Mouse (Mus musculus) heart, embryonic 16.5 days (tissue): ENCODE results near the gene Foxo3. TPM values are rescaled to one million over a fixed set of nuclear protein-coding genes. Genes with fewer than 3 reads are reported as not detected.

Source experiments
- ATAC-seq: fragments of 200-750 bp; cut with Nextera tagmentation; replicated peaks from 2 replicates; pipeline ENCODE4 v1.8.0; 2017; ENCODE audit warnings: moderate number of reproducible peaks; ENCODE audit not compliant: insufficient read depth, low FRiP score; ENCODE audit errors: extremely low read depth
- H3K27ac ChIP-seq: fragments of 300-500 bp; sonication (generic); 2 replicates; pipeline ENCODE4 v1.5.1; 2014; ENCODE audit warnings: mild to moderate bottlenecking, low read length, control low read depth, moderate library complexity
- H3K27me3 ChIP-seq: fragments of 300-500 bp; sonication (generic); 2 replicates; pipeline ENCODE4 v1.6.1; 2014; ENCODE audit warnings: low read length, mixed read lengths; ENCODE audit not compliant: control insufficient read depth, insufficient read depth
- H3K36me3 ChIP-seq: fragments of 300-500 bp; sonication (generic); 2 replicates; pipeline ENCODE4 v1.6.1; 2014; ENCODE audit not compliant: control insufficient read depth, insufficient read depth
- H3K4me1 ChIP-seq: fragments of 300-500 bp; sonication (generic); 2 replicates; pipeline ENCODE4 v1.6.1; 2014; ENCODE audit warnings: low read length, mixed read lengths; ENCODE audit not compliant: control insufficient read depth, insufficient read depth
- H3K4me2 ChIP-seq: fragments of 300-500 bp; sonication (generic); 2 replicates; pipeline ENCODE4 v1.6.1; 2014; ENCODE audit warnings: low read depth, mild to moderate bottlenecking, control low read depth, low read length
- H3K4me3 ChIP-seq: fragments of 300-500 bp; sonication (generic); 2 replicates; pipeline ENCODE4 v1.5.1; 2014; ENCODE audit warnings: mild to moderate bottlenecking, control low read depth, low read length
- H3K9ac ChIP-seq: fragments of 300-500 bp; sonication (generic); 2 replicates; pipeline ENCODE4 v1.6.1; 2014; ENCODE audit warnings: low read length, control low read depth
- H3K9me3 ChIP-seq: fragments of 300-500 bp; sonication (generic); replicated peaks from 2 replicates; pipeline ENCODE4 v1.6.1; 2016; ENCODE audit warnings: low read length; ENCODE audit not compliant: control insufficient read depth
- WGBS: fragments of 180-500 bp; shearing (Covaris S2); extraction: QIAGEN DNeasy Blood & Tissue Kit; methylation state at CpG from one replicate; pipeline ENCODE4 v1.1.7; 2014; 5-methylcytosine and 5-hydroxymethylcytosine counted together
- polyA plus RNA-seq: library from polyadenylated mRNA; unstranded; fragments of >200 nt; fragmentation: Nextera tagmentation; extraction: Ambion mirVana; gene quantifications from 2 replicates; pipeline ENCODE4 v1.2.1, GENCODE M21; 2015

Gene Foxo3
- polyA plus RNA-seq, 1 experiment from 2014 or later = 5.5 TPM

GRCm38 (mm10) chr10:42262061-42262460 is 14.5 kb downstream of the Foxo3 start:
- no peaks in the 10 kb centered on the region for H3K9me3 ChIP-seq
- H3K27ac ChIP-seq = 0 out of 2 replicates have a peak overlapping the region, but pooled peaks have one; percentile 12
- H3K4me3 ChIP-seq = no peak overlapping the region
- H3K4me2 ChIP-seq = no peak overlapping the region
- peaks cover 10% of the 10 kb centered on the region for H3K36me3 ChIP-seq
- WGBS = 60% methylated on average over 3 of the region's 3 CpGs
- H3K27me3 ChIP-seq = no peaks in the 10 kb centered on the region
- H3K9ac ChIP-seq = no peak overlapping the region
- peaks cover 14% of the 10 kb centered on the region for H3K4me1 ChIP-seq
- no peak for ATAC-seq

GRCm38 (mm10) chr10:42261103-42261502 is 15.5 kb downstream of the Foxo3 start:
- peaks cover 7% of the 10 kb centered on the region for H3K36me3 ChIP-seq
- H3K9ac ChIP-seq = no peak overlapping the region
- no peak for ATAC-seq
- H3K27me3 ChIP-seq = no peaks in the 10 kb centered on the region
- H3K4me2 ChIP-seq = no peak overlapping the region
- H3K4me1 ChIP-seq = peaks cover 14% of the 10 kb centered on the region
- H3K27ac ChIP-seq = no peak overlapping the region
- 82% methylated on average over 8 of the region's 8 CpGs for WGBS
- H3K4me3 ChIP-seq = no peak overlapping the region
- no peaks in the 10 kb centered on the region for H3K9me3 ChIP-seq

DNA sequence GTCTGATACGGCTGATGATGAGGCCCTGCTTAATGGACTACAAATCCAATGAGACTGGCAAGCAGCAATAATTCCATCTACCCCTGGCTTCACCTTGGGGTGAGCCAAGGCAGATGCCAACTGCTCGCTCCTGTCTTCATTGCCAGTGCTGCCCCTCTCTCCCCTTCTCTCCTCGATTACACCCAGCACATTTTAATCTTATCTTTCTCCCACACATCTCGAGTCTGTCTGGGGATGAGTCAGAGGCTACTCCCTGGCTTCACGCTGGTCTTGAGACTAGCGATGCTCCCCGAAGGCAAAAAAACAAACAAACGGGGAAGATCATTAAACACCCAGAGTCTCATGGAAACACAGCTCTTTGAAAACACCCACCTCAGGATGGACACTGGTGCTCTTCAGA is 16.0 kb downstream of the Foxo3 start:
- peaks cover 1% of the 10 kb centered on the region for H3K36me3 ChIP-seq
- no peaks in the 10 kb centered on the region for H3K27me3 ChIP-seq
- no peaks in the 10 kb centered on the region for H3K9me3 ChIP-seq
- no peak overlapping the region for H3K4me3 ChIP-seq
- H3K4me1 ChIP-seq = peaks cover 14% of the 10 kb centered on the region
- 39% methylated on average over 8 of the region's 8 CpGs for WGBS
- H3K9ac ChIP-seq = no peak overlapping the region
- no peak overlapping the region for H3K4me2 ChIP-seq
- ATAC-seq = no peak
- H3K27ac ChIP-seq = no peak overlapping the region

- Histone ChIP-seq H3K4me2 (no peak overlapping the region), H3K27me3 (no peaks in the 10 kb centered on the region), H3K9ac (no peak overlapping the region), H3K4me3 (no peak overlapping the region), H3K36me3 (no peaks in the 10 kb centered on the region; the same call in 1 of the 2 replicates), H3K27ac (no peak overlapping the region), H3K9me3 (no peaks in the 10 kb centered on the region), H3K4me1 (peaks cover 18% of the 10 kb centered on the region)
- 78% methylated on average over 4 of the region's 4 CpGs for WGBS
- no peak for ATAC-seq
Measured at GRCm38 (mm10) chr10:42259602-42260001, 17.0 kb downstream of the Foxo3 start.

- peaks cover 18% of the 10 kb centered on the region for H3K4me1 ChIP-seq
Measured at GRCm38 (mm10) chr10:42257985-42258384, 18.6 kb downstream of the Foxo3 start.

DNA sequence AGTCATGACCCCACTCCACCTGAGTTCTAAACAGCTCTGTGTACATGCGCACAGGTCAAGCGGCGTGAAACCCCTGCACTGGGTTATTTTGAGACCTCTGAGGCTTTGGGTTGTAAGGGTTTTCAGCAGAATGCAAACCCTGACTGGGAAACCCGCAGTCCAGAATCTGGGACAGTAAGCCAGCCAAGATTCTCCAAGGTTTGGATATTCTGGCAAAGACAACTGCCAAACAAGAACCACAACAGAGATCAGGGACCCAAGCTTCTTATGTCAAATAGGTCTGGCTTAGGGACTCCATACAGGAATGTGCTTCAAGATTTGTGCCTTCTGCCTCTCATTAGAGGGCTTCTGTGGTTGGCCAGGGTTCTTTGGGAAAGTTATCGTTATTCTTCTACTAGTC is 21.8 kb downstream of the Foxo3 start:
- WGBS = 83% methylated on average over 5 of the region's 5 CpGs
- Histone ChIP-seq H3K36me3 (no peaks in the 10 kb centered on the region), H3K4me1 (peaks cover 27% of the 10 kb centered on the region)

More at GRCm38 (mm10) chr10:42257985-42258384, 18.6 kb downstream of the Foxo3 start:
- no peaks in the 10 kb centered on the region; the same call in 1 of the 2 replicates for H3K36me3 ChIP-seq
- H3K4me2 ChIP-seq = no peak overlapping the region
- no peaks in the 10 kb centered on the region for H3K9me3 ChIP-seq
- no peak overlapping the region for H3K9ac ChIP-seq
- WGBS = 90% methylated on average over 7 of the region's 7 CpGs
- no peak overlapping the region for H3K27ac ChIP-seq
- no peaks in the 10 kb centered on the region for H3K27me3 ChIP-seq
- no peak overlapping the region for H3K4me3 ChIP-seq
- no peak for ATAC-seq

GRCm38 (mm10) chr10:42251749-42252323 is 24.7 kb downstream of the Foxo3 start:
- peak overlapping the region; percentile 38 for H3K9ac ChIP-seq
- 57% methylated on average over 8 of the region's 8 CpGs for WGBS
- ATAC-seq = no peak
- no peaks in the 10 kb centered on the region for H3K36me3 ChIP-seq
- no peak overlapping the region for H3K4me2 ChIP-seq
- peaks cover 56% of the 10 kb centered on the region for H3K4me1 ChIP-seq
- no peak overlapping the region for H3K4me3 ChIP-seq
- no peaks in the 10 kb centered on the region for H3K27me3 ChIP-seq
- no peaks in the 10 kb centered on the region for H3K9me3 ChIP-seq
- peak overlapping the region; percentile 76 for H3K27ac ChIP-seq

More for the DNA sequence above, 21.8 kb downstream of the Foxo3 start:
- Histone ChIP-seq H3K4me2 (no peak overlapping the region), H3K4me3 (no peak overlapping the region), H3K27me3 (no peaks in the 10 kb centered on the region), H3K9me3 (no peaks in the 10 kb centered on the region), H3K27ac (no peak overlapping the region), H3K9ac (no peak overlapping the region)
- ATAC-seq = no peak

DNA sequence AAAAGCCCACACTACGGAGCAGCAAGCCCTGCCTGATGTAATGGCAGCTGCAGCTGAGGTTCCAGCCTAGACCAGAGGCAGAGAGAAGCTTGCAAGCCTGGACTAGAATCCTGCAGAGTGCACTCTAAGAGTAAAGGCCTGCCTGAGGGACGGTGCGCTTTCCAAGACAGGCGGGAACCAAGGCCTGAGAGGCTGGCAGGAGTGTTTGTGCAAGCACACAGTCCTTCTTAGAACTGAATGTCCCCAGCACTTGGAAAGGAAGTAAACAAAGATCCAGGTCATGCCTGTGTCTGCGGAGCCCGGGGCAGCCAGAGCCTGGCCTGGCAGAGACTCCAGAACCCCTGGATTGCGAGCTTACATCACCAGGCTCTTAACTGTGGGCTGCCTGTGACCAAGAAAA is 25.4 kb downstream of the Foxo3 start:
- H3K36me3 ChIP-seq = no peaks in the 10 kb centered on the region
- H3K27ac ChIP-seq = peak overlapping the region; percentile 76
- WGBS = 28% methylated on average over 7 of the region's 7 CpGs
- no peaks in the 10 kb centered on the region for H3K27me3 ChIP-seq
- peaks cover 62% of the 10 kb centered on the region for H3K4me1 ChIP-seq
- peak overlapping the region; percentile 8; the same call in 1 of the 2 replicates for H3K4me2 ChIP-seq
- peak overlapping the region; percentile 28; the same call in 1 of the 2 replicates for H3K9ac ChIP-seq
- no peaks in the 10 kb centered on the region for H3K9me3 ChIP-seq
- no peak overlapping the region for H3K4me3 ChIP-seq
- ATAC-seq = peak; percentile 51

- Histone ChIP-seq H3K9me3 (no peaks in the 10 kb centered on the region), H3K4me3 (no peak overlapping the region), H3K27me3 (no peaks in the 10 kb centered on the region), H3K4me2 (peak overlapping the region; percentile 7; the same call in 1 of the 2 replicates), H3K4me1 (peaks cover 72% of the 10 kb centered on the region), H3K27ac (peak overlapping the region; percentile 60; the same call in 1 of the 2 replicates), H3K9ac (0 out of 2 replicates have a peak overlapping the region, but pooled peaks have one; percentile 11), H3K36me3 (no peaks in the 10 kb centered on the region)
- no peak for ATAC-seq
- 35% methylated on average over 2 of the region's 2 CpGs for WGBS
Measured at GRCm38 (mm10) chr10:42249965-42250364, 26.6 kb downstream of the Foxo3 start.
